Mouse (Mus musculus) megakaryocyte-erythroid progenitor cell, adult 5 weeks (primary cell): Measurements from ENCODE around the gene Gal3st3. TPM values are rescaled to one million over a fixed set of nuclear protein-coding genes. Genes with fewer than 3 reads are reported as not detected.

ENCODE experiments used
- polyA plus RNA-seq: library from polyadenylated mRNA; stranded (reverse); fragments of >175 nt; gene quantifications from 2 replicates; pipeline ENCODE4 v1.2.3, GENCODE M21; 2012

The Gal3st3 gene
- polyA plus RNA-seq = not detected in 2 replicates

GRCm38 (mm10) chr19:5297903-5298800 is at the start of gene Gal3st3:
Gene Gal3st3 (plus strand): TSS chr19:5298331.

GRCm38 (mm10) chr19:5272801-5273733 is 25.1 kb upstream of the Gal3st3 start, which contains the start of gene Pacs1:
Gene Pacs1 (minus strand): TSS chr19:5273119.

GRCm38 (mm10) chr19:5294972-5295735 is 3.0 kb upstream of the Gal3st3 start, which contains the start of gene Sf3b2:
Gene Sf3b2 (minus strand): TSS chr19:5295455.

GRCm38 (mm10) chr19:5335441-5335840 is 37.3 kb downstream of the Gal3st3 start, which contains the start of gene Catsper1:
Gene Catsper1 (plus strand): TSS chr19:5335741.

GRCm38 (mm10) chr19:5349502-5349873 is 51.4 kb downstream of the Gal3st3 start, which contains the start of gene Cst6:
Gene Cst6 (minus strand): TSS chr19:5349574.

Other genes starting within 250 kb of the Gal3st3 start
- gene Rin1, start 247.8 kb upstream of the Gal3st3 start, polyA plus RNA-seq = 1.2 and 1.8 TPM in 2 replicates
- 0.77 and 1.7 TPM in 2 replicates for gene Cd248, start 230.3 kb upstream of the Gal3st3 start, polyA plus RNA-seq
- gene Tmem151a, start 212.8 kb upstream of the Gal3st3 start, polyA plus RNA-seq = 0.29 and 1.6 TPM in 2 replicates
- 17.5 and 18.7 TPM in 2 replicates for gene Yif1a, start 209.8 kb upstream of the Gal3st3 start, polyA plus RNA-seq
- 3.6 and 6.3 TPM in 2 replicates for gene Cnih2, start 199.8 kb upstream of the Gal3st3 start, polyA plus RNA-seq
- gene Rab1b, start 191.3 kb upstream of the Gal3st3 start, polyA plus RNA-seq = 262 and 300 TPM in 2 replicates
- 22.7 and 28.8 TPM in 2 replicates for gene Klc2, start 179.8 kb upstream of the Gal3st3 start, polyA plus RNA-seq
- 28.6 and 34.9 TPM in 2 replicates for gene Pacs1, start 25.2 kb upstream of the Gal3st3 start, polyA plus RNA-seq
- 327 and 332 TPM in 2 replicates for gene Sf3b2, start 2.9 kb upstream of the Gal3st3 start, polyA plus RNA-seq
- not detected in 2 replicates for gene Catsper1, start 37.4 kb downstream of the Gal3st3 start, polyA plus RNA-seq
- gene Cst6, start 51.2 kb downstream of the Gal3st3 start, polyA plus RNA-seq = 0.10 and 0.16 TPM in 2 replicates
- gene Eif1ad, start 68.4 kb downstream of the Gal3st3 start, polyA plus RNA-seq = 80.0 and 86.0 TPM in 2 replicates
- 239 and 280 TPM in 2 replicates for gene Banf1, start 68.8 kb downstream of the Gal3st3 start, polyA plus RNA-seq
- 170 and 280 TPM in 2 replicates for gene Sart1, start 90.4 kb downstream of the Gal3st3 start, polyA plus RNA-seq
- 0.61 and 1.2 TPM in 2 replicates for gene Tsga10ip, start 104.2 kb downstream of the Gal3st3 start, polyA plus RNA-seq
- gene Drap1, start 126.6 kb downstream of the Gal3st3 start, polyA plus RNA-seq = 476 and 605 TPM in 2 replicates
- gene AI837181, start 126.8 kb downstream of the Gal3st3 start, polyA plus RNA-seq = 69.9 and 80.4 TPM in 2 replicates
- 24.1 and 26.4 TPM in 2 replicates for gene Fosl1, start 149.2 kb downstream of the Gal3st3 start, polyA plus RNA-seq
- gene Ccdc85b, start 159.6 kb downstream of the Gal3st3 start, polyA plus RNA-seq = 11.6 and 13.9 TPM in 2 replicates
- 133 and 139 TPM in 2 replicates for gene Fibp, start 162.3 kb downstream of the Gal3st3 start, polyA plus RNA-seq
- 0.66 and 0.91 TPM in 2 replicates for gene Ctsw, start 170.2 kb downstream of the Gal3st3 start, polyA plus RNA-seq
- 0.29 and 0.65 TPM in 2 replicates for gene Efemp2, start 175.6 kb downstream of the Gal3st3 start, polyA plus RNA-seq
- gene Mus81, start 190.1 kb downstream of the Gal3st3 start, polyA plus RNA-seq = 35.9 and 39.4 TPM in 2 replicates
- gene Cfl1, start 192.1 kb downstream of the Gal3st3 start, polyA plus RNA-seq = 937 and 1,300 TPM in 2 replicates
- gene 1700020D05Rik, start 205.5 kb downstream of the Gal3st3 start, polyA plus RNA-seq = 0.09 and 0.13 TPM in 2 replicates
- 1.4 and 1.8 TPM in 2 replicates for gene Snx32, start 212.2 kb downstream of the Gal3st3 start, polyA plus RNA-seq